Mouse (Mus musculus) kidney, embryonic 14.5 days (tissue): ENCODE measurements around the gene Gramd1b. TPM values are rescaled to one million over a fixed set of nuclear protein-coding genes. Genes with fewer than 3 reads are reported as not detected.

Source experiments
- ATAC-seq: fragments of 200-750 bp; cut with Nextera tagmentation; 2 replicates; pipeline ENCODE4 v1.8.0; 2017; ENCODE audit warnings: moderate number of reproducible peaks, mild to moderate bottlenecking, moderate TSS enrichment, moderate library complexity; ENCODE audit not compliant: low FRiP score, low TSS enrichment
- H3K27ac ChIP-seq: fragments of 300-500 bp; sonication (generic); 2 replicates; pipeline ENCODE4 v1.5.1; 2014; ENCODE audit warnings: low read depth, mild to moderate bottlenecking, low read length, moderate library complexity, mixed read lengths
- H3K27me3 ChIP-seq: fragments of 300-500 bp; sonication (generic); 2 replicates; pipeline ENCODE4 v1.6.1; 2014; ENCODE audit warnings: mild to moderate bottlenecking, low read length; ENCODE audit not compliant: control insufficient read depth, insufficient read depth
- H3K36me3 ChIP-seq: fragments of 300-500 bp; sonication (generic); 2 replicates; pipeline ENCODE4 v1.6.1; 2014; ENCODE audit warnings: low read length, mixed read lengths; ENCODE audit not compliant: control insufficient read depth, insufficient read depth
- H3K4me1 ChIP-seq: fragments of 300-500 bp; sonication (generic); 2 replicates; pipeline ENCODE4 v1.6.1; 2014; ENCODE audit warnings: low read length, mixed read lengths; ENCODE audit not compliant: control insufficient read depth, insufficient read depth
- H3K4me2 ChIP-seq: fragments of 300-500 bp; sonication (generic); replicated peaks from 2 replicates; pipeline ENCODE4 v1.6.1; 2014; ENCODE audit warnings: low read depth, mild to moderate bottlenecking, low read length
- H3K4me3 ChIP-seq: fragments of 300-500 bp; sonication (generic); 2 replicates; pipeline ENCODE4 v1.5.1; 2014; ENCODE audit warnings: mild to moderate bottlenecking, low read length
- H3K9ac ChIP-seq: fragments of 300-500 bp; sonication (generic); 2 replicates; pipeline ENCODE4 v1.6.1; 2014; ENCODE audit warnings: low read depth, mild to moderate bottlenecking, low read length, moderate library complexity
- H3K9me3 ChIP-seq: fragments of 300-500 bp; sonication (generic); 2 replicates; pipeline ENCODE4 v1.6.1; 2016; ENCODE audit warnings: low read length; ENCODE audit not compliant: control insufficient read depth
- WGBS: fragments of 180-500 bp; shearing (Covaris S2); extraction: QIAGEN DNeasy Blood & Tissue Kit; methylation state at CpG from one replicate; pipeline ENCODE4 v1.1.7; 2014; 5-methylcytosine and 5-hydroxymethylcytosine counted together
- polyA plus RNA-seq: library from polyadenylated mRNA; unstranded; fragments of >200 nt; fragmentation: Nextera tagmentation; extraction: Ambion mirVana; gene quantifications from 2 replicates; pipeline ENCODE4 v1.2.1, GENCODE M21; 2014

Gene Gramd1b
- polyA plus RNA-seq: 6.1 and 7.4 TPM in 2 replicates

DNA sequence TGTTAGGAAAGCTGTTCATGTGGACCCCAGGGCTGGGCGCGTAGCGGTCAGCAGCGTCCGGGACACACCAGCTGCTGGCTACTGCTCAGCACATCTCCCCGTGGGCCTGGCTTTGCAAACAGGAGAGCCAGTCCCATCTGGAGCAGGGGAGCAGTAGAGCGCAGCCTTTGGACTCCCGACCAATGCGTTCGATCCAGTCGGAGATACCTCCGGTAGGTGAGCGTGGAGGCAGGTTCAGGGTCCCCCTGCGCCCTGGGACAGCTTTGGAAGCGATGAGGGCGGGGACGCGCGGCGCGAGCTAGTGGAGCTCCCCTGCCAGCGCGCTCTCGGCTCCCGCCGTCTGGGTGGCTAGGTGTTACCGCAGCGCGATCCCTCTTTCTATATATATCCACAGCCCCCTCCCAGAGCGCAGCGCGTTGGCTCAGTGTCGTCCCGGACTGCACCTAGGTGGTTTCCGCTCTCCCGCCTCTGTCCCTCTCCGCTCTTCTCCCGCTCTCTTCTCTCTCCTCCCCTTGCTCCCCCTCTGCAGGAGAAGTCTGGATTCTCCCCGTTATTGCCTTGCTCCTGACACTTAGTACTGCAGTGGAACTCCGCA lies at the start of gene Gramd1b:
TSS of gene Gramd1b (minus strand) at position 357 of the 595 bp plus-strand sequence.
- Histone ChIP-seq H3K4me2 (peak within 1 kb of the TSS; percentile 93), H3K27me3 (peaks cover 22% of the 10 kb centered on the region), H3K9ac (peak within 1 kb of the TSS; percentile 58; the same call in 1 of the 2 replicates), H3K4me3 (peak within 1 kb of the TSS; percentile 50), H3K36me3 (no peaks in the 10 kb centered on the region), H3K9me3 (no peaks in the 10 kb centered on the region), H3K4me1 (no peaks in the 10 kb centered on the region; the same call in 1 of the 2 replicates), H3K27ac (no peak within 1 kb of the TSS)
- ATAC-seq: peak; percentile 71; the same call in 1 of the 2 replicates
- WGBS: under 1% methylated on average over 40 of the region's 40 CpGs

DNA sequence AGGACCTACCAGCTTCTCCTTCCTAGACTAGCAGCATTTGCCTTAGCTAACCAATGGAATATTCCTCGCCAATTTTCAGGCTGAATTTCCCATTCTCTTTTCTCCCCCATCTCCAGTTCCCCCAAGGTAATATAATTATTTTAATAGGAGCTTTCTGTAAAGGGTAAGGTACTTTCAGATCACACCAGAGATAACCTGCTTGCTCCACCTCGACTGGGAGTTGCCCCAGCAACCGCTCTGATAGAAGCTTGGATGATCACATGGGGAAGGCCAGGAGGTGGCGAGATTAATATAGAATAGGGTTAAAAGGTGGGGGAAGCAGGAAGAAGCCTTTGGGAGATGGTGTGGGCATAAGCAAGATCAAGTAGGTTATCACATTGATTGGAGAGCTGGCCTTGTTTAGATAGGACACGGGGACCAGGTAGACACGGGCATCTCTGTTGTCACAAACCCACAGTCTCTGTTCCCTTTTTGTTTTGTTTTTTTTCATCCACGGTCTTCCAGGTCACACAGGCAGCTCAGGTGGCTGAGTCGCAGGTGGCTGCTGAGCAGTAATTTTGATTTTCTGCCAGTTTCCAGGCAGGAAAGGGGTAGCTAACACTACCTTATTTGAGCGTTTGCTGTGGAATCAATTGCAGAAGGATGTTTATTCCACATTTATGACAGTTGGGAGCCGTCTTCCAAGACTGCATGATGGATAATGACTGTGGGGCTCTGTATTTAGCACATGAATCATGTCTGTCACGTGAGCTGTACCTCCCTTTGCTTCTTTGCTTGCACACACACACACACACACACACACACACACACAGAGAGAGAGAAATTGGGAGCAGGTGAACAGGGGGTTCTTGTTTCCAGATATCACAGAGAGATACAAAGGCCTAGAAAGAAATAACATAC lies 47.8 kb upstream of the Gramd1b start:
- Histone ChIP-seq H3K36me3 (no peaks in the 10 kb centered on the region), H3K27ac (no peak overlapping the region), H3K4me2 (no peak overlapping the region), H3K9me3 (no peaks in the 10 kb centered on the region), H3K4me3 (no peak overlapping the region), H3K4me1 (no peaks in the 10 kb centered on the region), H3K9ac (no peak overlapping the region), H3K27me3 (no peaks in the 10 kb centered on the region)
- WGBS: 57% methylated on average over 11 of the region's 11 CpGs
- ATAC-seq: no peak

DNA sequence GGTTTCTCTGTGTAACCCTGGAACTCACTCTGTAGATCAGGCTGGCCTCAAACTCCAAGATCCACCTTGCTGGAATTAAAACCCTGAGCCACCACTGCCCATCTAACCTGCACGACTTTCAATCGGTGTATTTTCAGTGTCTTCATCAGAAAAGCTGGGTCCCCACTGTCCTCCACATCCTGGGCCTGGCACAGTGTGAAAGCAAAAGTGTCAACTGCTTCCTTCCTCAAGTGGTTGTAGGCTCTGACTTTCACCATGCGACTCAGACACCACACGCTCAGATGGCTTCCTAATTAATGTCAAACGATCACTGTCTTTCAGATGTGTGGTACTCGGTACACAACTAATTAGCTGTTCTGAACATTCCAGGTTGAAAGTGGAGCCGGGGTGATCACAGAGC lies 45.9 kb upstream of the Gramd1b start:
- no peak overlapping the region for H3K4me3 ChIP-seq
- no peak overlapping the region for H3K4me2 ChIP-seq
- no peak overlapping the region for H3K9ac ChIP-seq
- 76% methylated on average over 7 of the region's 7 CpGs for WGBS
- H3K27ac ChIP-seq: no peak overlapping the region
- H3K9me3 ChIP-seq: no peaks in the 10 kb centered on the region
- no peak for ATAC-seq
- H3K27me3 ChIP-seq: no peaks in the 10 kb centered on the region
- H3K36me3 ChIP-seq: no peaks in the 10 kb centered on the region
- no peaks in the 10 kb centered on the region for H3K4me1 ChIP-seq

DNA sequence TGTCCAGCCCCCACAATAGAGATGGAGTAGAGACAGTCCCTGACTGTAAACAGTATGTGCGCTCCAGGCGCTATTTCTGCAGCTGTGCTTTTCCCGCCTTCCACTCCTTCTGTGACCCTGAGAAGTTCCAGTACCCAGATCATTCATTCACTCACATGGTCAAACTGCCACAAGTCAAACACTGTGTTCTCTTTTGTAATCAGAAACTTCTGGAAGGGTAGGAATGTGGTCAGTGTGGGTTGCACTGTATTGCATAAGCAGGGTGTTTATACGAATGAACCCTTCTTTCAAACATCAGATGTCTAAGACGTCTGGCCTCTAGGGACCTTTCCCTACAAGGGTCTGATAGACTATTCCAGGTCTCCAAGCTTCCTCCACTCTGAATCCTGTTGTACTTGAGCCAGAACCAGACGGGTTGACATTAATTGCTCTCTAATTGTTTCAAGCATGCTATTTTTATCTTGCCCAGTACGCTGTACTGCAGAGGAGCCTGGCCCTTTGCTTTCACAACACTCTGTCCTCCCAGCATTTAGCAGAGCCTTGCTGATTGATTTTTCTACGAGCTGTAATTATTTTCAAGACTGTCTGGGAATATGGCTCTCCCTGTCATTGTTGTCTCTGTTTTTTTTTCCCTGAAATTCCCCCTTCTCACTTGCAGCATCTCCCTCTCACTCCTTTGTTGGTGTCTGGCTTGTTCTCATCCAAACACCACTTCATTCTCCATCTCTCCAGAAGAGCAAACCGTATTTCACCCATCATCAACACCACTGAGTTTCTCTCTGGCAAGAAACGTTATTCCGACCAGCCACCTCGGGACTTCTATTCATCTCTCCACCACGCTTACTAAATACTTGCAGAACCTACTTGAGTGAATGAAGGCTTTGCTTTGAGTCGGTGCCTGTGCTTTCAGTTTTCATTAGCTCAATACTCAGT lies 44.1 kb upstream of the Gramd1b start:
- Histone ChIP-seq H3K36me3 (no peaks in the 10 kb centered on the region), H3K27me3 (no peaks in the 10 kb centered on the region), H3K4me2 (no peak overlapping the region), H3K4me3 (no peak overlapping the region), H3K27ac (no peak overlapping the region), H3K9ac (no peak overlapping the region), H3K4me1 (no peaks in the 10 kb centered on the region), H3K9me3 (no peaks in the 10 kb centered on the region)
- WGBS: 54% methylated on average over 14 of the region's 14 CpGs
- peak; percentile 58 for ATAC-seq

DNA sequence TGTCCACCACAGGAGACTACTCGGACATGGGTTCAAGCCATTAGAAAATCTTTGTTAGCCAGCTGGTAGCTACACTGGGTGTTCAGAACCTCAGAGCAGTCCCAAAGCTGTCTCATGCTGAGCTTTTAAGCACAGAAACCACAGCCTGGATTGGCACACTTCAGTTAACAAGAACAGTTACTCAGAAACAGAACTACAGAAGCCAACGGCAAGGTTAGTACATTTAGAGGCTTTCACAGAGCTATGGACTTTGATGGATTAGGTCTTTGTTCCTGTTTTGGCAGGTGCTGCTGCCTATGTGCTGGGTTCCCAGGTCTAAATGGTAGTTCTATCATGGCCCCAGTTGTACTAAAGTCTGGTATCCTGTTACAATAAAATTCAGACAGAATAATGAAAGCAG lies 40.1 kb upstream of the Gramd1b start:
- H3K4me3 ChIP-seq: no peak overlapping the region
- no peaks in the 10 kb centered on the region for H3K9me3 ChIP-seq
- H3K9ac ChIP-seq: no peak overlapping the region
- no peaks in the 10 kb centered on the region for H3K36me3 ChIP-seq
- H3K4me1 ChIP-seq: no peaks in the 10 kb centered on the region
- no peaks in the 10 kb centered on the region for H3K27me3 ChIP-seq
- no peak overlapping the region for H3K27ac ChIP-seq
- no peak for ATAC-seq
- 70% methylated on average over 2 of the region's 2 CpGs for WGBS
- H3K4me2 ChIP-seq: no peak overlapping the region

DNA sequence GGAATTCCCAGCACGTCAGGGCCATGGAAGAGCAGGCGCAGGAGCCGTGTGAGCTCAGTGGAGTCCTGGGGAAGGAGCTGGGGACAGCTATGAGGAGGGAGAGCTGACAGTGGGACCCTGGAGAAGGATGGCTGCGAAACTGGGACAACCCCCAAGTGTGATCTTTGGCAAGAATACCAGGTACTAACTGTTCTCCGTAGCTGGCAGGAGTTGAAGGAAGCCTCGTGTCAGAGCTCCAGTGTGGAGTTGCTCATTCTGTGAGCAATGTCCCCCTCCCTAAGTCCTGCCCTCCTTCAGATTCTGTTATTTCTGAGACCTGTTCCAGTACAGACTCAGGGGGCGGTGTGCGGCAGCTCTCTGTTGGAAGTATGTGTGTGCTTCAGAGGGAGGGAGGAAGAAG lies 36.9 kb upstream of the Gramd1b start:
- Histone ChIP-seq H3K36me3 (no peaks in the 10 kb centered on the region), H3K27me3 (no peaks in the 10 kb centered on the region), H3K9me3 (no peaks in the 10 kb centered on the region), H3K27ac (no peak overlapping the region), H3K9ac (no peak overlapping the region), H3K4me1 (no peaks in the 10 kb centered on the region), H3K4me2 (no peak overlapping the region), H3K4me3 (no peak overlapping the region)
- no peak for ATAC-seq
- WGBS: 79% methylated on average over 8 of the region's 8 CpGs

DNA sequence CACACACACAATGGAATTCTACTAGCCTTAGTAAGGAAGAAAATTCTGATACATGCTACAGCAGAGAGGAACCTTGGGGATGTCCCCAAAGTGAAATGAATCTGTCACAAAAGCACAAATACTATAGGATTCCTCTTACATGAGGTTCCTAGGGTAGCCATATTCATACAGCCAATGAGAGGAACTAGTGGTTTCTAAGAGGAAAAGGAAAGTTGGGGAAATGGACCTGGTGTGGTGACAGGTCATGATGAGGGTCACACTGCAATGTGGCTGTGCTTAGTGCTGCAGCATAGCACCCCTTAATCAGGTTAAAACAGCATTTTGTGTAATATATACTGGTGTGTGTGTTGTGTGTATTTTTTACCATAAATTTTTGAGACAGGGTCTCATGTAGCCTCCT lies 32.6 kb upstream of the Gramd1b start:
- no peaks in the 10 kb centered on the region for H3K4me1 ChIP-seq
- H3K4me2 ChIP-seq: no peak overlapping the region
- H3K9me3 ChIP-seq: no peaks in the 10 kb centered on the region
- no peaks in the 10 kb centered on the region for H3K36me3 ChIP-seq
- H3K9ac ChIP-seq: no peak overlapping the region
- no peaks in the 10 kb centered on the region for H3K27me3 ChIP-seq
- no peak for ATAC-seq
- no peak overlapping the region for H3K4me3 ChIP-seq
- no peak overlapping the region for H3K27ac ChIP-seq

DNA sequence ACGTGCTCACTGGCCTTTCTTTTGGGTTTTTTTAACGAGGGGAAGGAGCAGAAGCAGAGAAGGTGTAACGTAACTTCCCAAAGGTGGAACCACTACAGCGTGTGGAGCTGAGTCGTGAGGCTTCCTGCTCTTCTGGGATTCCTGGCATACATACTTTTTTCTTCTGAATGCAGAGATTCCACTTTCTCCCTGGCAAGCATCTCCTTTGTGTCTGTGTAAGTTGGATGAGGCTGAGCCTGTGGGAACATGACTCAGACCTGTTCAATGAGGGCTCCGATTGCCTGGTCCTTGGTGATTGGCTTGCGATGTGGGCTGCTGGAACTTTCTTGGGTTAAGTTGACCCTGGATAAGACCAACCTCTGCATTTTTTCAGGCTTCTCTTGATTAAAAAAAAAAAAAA lies 28.5 kb upstream of the Gramd1b start:
- 85% methylated on average over 7 of the region's 7 CpGs for WGBS
- Histone ChIP-seq H3K36me3 (no peaks in the 10 kb centered on the region), H3K9ac (no peak overlapping the region), H3K4me2 (no peak overlapping the region), H3K27ac (no peak overlapping the region), H3K4me1 (no peaks in the 10 kb centered on the region), H3K9me3 (no peaks in the 10 kb centered on the region), H3K4me3 (no peak overlapping the region), H3K27me3 (no peaks in the 10 kb centered on the region)
- no peak for ATAC-seq
